Mouse (Mus musculus): ENCODE measurements around the gene Hsf2bp.

GRCm38 (mm10) chr17:32023088-32023487 lies 13.1 kb downstream of the Hsf2bp start:
- TF ChIP-seq ETS1 (IDR thresholded peaks at IDR 0.05; ENCODE audit: low read depth, low read length) (no peak), MAZ (IDR thresholded peaks at IDR 0.05; ENCODE audit: low read depth, low read length) (no peak), POLR2A (IDR thresholded peaks at IDR 0.05; ENCODE audit: control insufficient read depth in 1 of 2, insufficient read depth in 1 of 2, low read depth in 1 of 2, low read length in 2 of 2, poor library complexity in 1 of 2) (no peak), CTCF (IDR thresholded peaks at IDR 0.05 in 2 of 3, conservative IDR thresholded peaks at IDR 0.05 in 1 of 3; ENCODE audit: control insufficient read depth in 1 of 3, insufficient read depth in 1 of 3, low read depth in 2 of 3, low read length in 3 of 3, poor library complexity in 1 of 3, severe bottlenecking in 1 of 3) (no peak), MEF2A (IDR thresholded peaks at IDR 0.05; ENCODE audit: extremely low read depth, insufficient replicate concordance, low read depth, low read length, poor library complexity, severe bottlenecking) (no peak), ZKSCAN1 (IDR thresholded peaks at IDR 0.05; ENCODE audit: low read depth, low read length) (no peak), UBTF (IDR thresholded peaks at IDR 0.05; ENCODE audit: borderline replicate concordance, insufficient read depth, low read depth, low read length) (no peak)

Data from MEL (cell line).